Mouse (Mus musculus): ENCODE measurements around the gene Gbx1.
A peak's percentile ranks its signal among the peaks of the same experiment; 100 is the strongest.

Gbx1 gene

GRCm38 (mm10) chr5:24526889-24527230 lies at the start of gene Gbx1:
Gene Gbx1 (minus strand): TSS chr5:24527202.
- DNase-seq (ENCODE audit: low read depth, low spot score): no peak

GRCm38 (mm10) chr5:24576801-24577182 lies 49.8 kb upstream of the Gbx1 start:
- DNase-seq (ENCODE audit: low read depth, low spot score): peak; percentile 57

- no peak for DNase-seq (ENCODE audit: low read depth, low spot score)
Observed at GRCm38 (mm10) chr5:24575948-24576347, 48.9 kb upstream of the Gbx1 start.

- DNase-seq (ENCODE audit: low read depth, low spot score): no peak
Observed at GRCm38 (mm10) chr5:24556709-24557108, 29.7 kb upstream of the Gbx1 start, which contains the start of gene 4931409K22Rik. Gene 4931409K22Rik (minus strand): TSS chr5:24556809.

- DNase-seq (ENCODE audit: low read depth, low spot score): peak; percentile 55
Observed at GRCm38 (mm10) chr5:24555335-24555734, 28.3 kb upstream of the Gbx1 start.

GRCm38 (mm10) chr5:24553621-24554244 lies 26.7 kb upstream of the Gbx1 start:
- DNase-seq (ENCODE audit: low read depth, low spot score): no peak

- no peak for DNase-seq (ENCODE audit: low read depth, low spot score)
Observed at GRCm38 (mm10) chr5:24551317-24551688, 24.3 kb upstream of the Gbx1 start.

GRCm38 (mm10) chr5:24550598-24551316 lies 23.8 kb upstream of the Gbx1 start:
- peak; percentile 38 for DNase-seq (ENCODE audit: low read depth, low spot score)

GRCm38 (mm10) chr5:24542643-24543042 lies 15.6 kb upstream of the Gbx1 start:
- DNase-seq (ENCODE audit: low read depth, low spot score): peak; percentile 82

- no peak for DNase-seq (ENCODE audit: low read depth, low spot score)
Observed at GRCm38 (mm10) chr5:24541144-24541569, 14.2 kb upstream of the Gbx1 start.

- no peak for DNase-seq (ENCODE audit: low read depth, low spot score)
Observed at GRCm38 (mm10) chr5:24540387-24541143, 13.6 kb upstream of the Gbx1 start, which contains the start of gene Asb10. Gene Asb10 (minus strand): TSS chr5:24540978.

- no peak for DNase-seq (ENCODE audit: low read depth, low spot score)
Observed at GRCm38 (mm10) chr5:24539571-24540296, 12.7 kb upstream of the Gbx1 start.

GRCm38 (mm10) chr5:24537618-24538017 lies 10.6 kb upstream of the Gbx1 start:
- no peak for DNase-seq (ENCODE audit: low read depth, low spot score)

- no peak for DNase-seq (ENCODE audit: low read depth, low spot score)
Observed at GRCm38 (mm10) chr5:24536511-24536910, 9.5 kb upstream of the Gbx1 start.

GRCm38 (mm10) chr5:24535731-24536130 lies 8.7 kb upstream of the Gbx1 start:
- DNase-seq (ENCODE audit: low read depth, low spot score): no peak

- DNase-seq (ENCODE audit: low read depth, low spot score): no peak
Observed at GRCm38 (mm10) chr5:24534292-24534691, 7.3 kb upstream of the Gbx1 start.

- no peak for DNase-seq (ENCODE audit: low read depth, low spot score)
Observed at GRCm38 (mm10) chr5:24533391-24533790, 6.4 kb upstream of the Gbx1 start.

- peak; percentile 89 for DNase-seq (ENCODE audit: low read depth, low spot score)
Observed at GRCm38 (mm10) chr5:24530042-24530689, 3.2 kb upstream of the Gbx1 start.

- no peak for DNase-seq (ENCODE audit: low read depth, low spot score)
Observed at GRCm38 (mm10) chr5:24527780-24528179, 778 bp upstream of the Gbx1 start.

GRCm38 (mm10) chr5:24526190-24526888 lies 663 bp downstream of the Gbx1 start:
- no peak for DNase-seq (ENCODE audit: low read depth, low spot score)

Data from R1 (cell line).